Mouse (Mus musculus) cerebellum, postnatal 25 days (tissue): ENCODE results near the gene Thra.

Experiments
- DNase-seq, 2 experiments: peaks; one replicate each; pipeline ENCODE4 v3.0.0; 2021; ENCODE audit warnings: mixed read lengths in 2 of 2

The Thra gene

GRCm38 (mm10) chr11:98766346-98766745, 25.9 kb downstream of the Thra start:
- DNase-seq: peak; percentile 53 to 56

- peak; percentile 36 to 43 for DNase-seq
These were observed 26.4 kb downstream of the Thra start for GRCm38 (mm10) chr11:98766816-98767215.

- DNase-seq: peak; percentile 49 to 62
These were observed 26.8 kb downstream of the Thra start for GRCm38 (mm10) chr11:98767276-98767675.

- peak in 1 of 2 experiments; percentile 38 for DNase-seq
These were observed 27.3 kb downstream of the Thra start for GRCm38 (mm10) chr11:98767713-98768112.

GRCm38 (mm10) chr11:98768127-98769006, 27.9 kb downstream of the Thra start:
- peak; percentile 61 to 62 for DNase-seq

- peak in 1 of 2 experiments; percentile 39 for DNase-seq
These were observed 28.8 kb downstream of the Thra start for GRCm38 (mm10) chr11:98769007-98769954.

- DNase-seq: peak; percentile 49 to 53
These were observed 29.9 kb downstream of the Thra start for GRCm38 (mm10) chr11:98770096-98770975.

GRCm38 (mm10) chr11:98771131-98771530, 30.7 kb downstream of the Thra start:
- peak in 1 of 2 experiments; percentile 37 for DNase-seq

- peak; percentile 49 to 73 for DNase-seq
These were observed 31.5 kb downstream of the Thra start for GRCm38 (mm10) chr11:98771844-98772525.

- peak; percentile 67 to 70 for DNase-seq
These were observed 32.3 kb downstream of the Thra start for GRCm38 (mm10) chr11:98772667-98773171.

GRCm38 (mm10) chr11:98773635-98774295, 33.3 kb downstream of the Thra start:
- DNase-seq: peak; percentile 99 to 100

GRCm38 (mm10) chr11:98774582-98775347, 34.3 kb downstream of the Thra start, which contains the start of gene Nr1d1:
Gene Nr1d1 (minus strand): TSS chr11:98775333.
- peak in 1 of 2 experiments; percentile 100 for DNase-seq

- DNase-seq: peak in 1 of 2 experiments; percentile 99
These were observed 35.1 kb downstream of the Thra start for GRCm38 (mm10) chr11:98775348-98776051.

GRCm38 (mm10) chr11:98776052-98776764, 35.8 kb downstream of the Thra start:
- DNase-seq: no peak

GRCm38 (mm10) chr11:98776843-98777590, 36.6 kb downstream of the Thra start:
- peak in 1 of 2 experiments; percentile 35 for DNase-seq

- no peak for DNase-seq
These were observed 37.5 kb downstream of the Thra start for GRCm38 (mm10) chr11:98777888-98778287.

GRCm38 (mm10) chr11:98781851-98782512, 41.5 kb downstream of the Thra start:
- DNase-seq: peak; percentile 46 to 60
